Mouse (Mus musculus) forebrain, embryonic 14.5 days (tissue): Measurements from ENCODE around the gene Gm30191. TPM values are rescaled to one million over a fixed set of nuclear protein-coding genes. Genes with fewer than 3 reads are reported as not detected.
A peak's percentile ranks its signal among the peaks of the same experiment; 100 is the strongest.

Experiments
- ATAC-seq: fragments of 200-750 bp; cut with Nextera tagmentation; 2 replicates; pipeline ENCODE4 v1.8.0; 2017; ENCODE audit warnings: mild to moderate bottlenecking, moderate library complexity
- DNase-seq: peaks from one replicate; pipeline ENCODE4 v3.0.0-alpha.2; 2015; ENCODE audit warnings: low spot score
- H3K27ac ChIP-seq: fragments of 300-500 bp; sonication (generic); 2 replicates; pipeline ENCODE4 v1.5.1; 2014; ENCODE audit warnings: low read depth, mild to moderate bottlenecking, control low read depth, low read length, moderate library complexity
- H3K27me3 ChIP-seq: fragments of 300-500 bp; sonication (generic); replicated peaks from 2 replicates; pipeline ENCODE4 v1.6.1; 2014; ENCODE audit warnings: low read length, control low read depth, mixed read lengths; ENCODE audit not compliant: control insufficient read depth, insufficient read depth
- H3K36me3 ChIP-seq: fragments of 300-500 bp; sonication (generic); 2 replicates; pipeline ENCODE4 v1.6.1; 2014; ENCODE audit warnings: low read length, control low read depth; ENCODE audit not compliant: control insufficient read depth, insufficient read depth
- H3K4me1 ChIP-seq: fragments of 300-500 bp; sonication (generic); 2 replicates; pipeline ENCODE4 v1.6.1; 2014; ENCODE audit warnings: antibody characterized with exemption, low read length, control low read depth; ENCODE audit not compliant: control insufficient read depth, insufficient read depth
- H3K4me2 ChIP-seq: fragments of 300-500 bp; sonication (generic); 2 replicates; pipeline ENCODE4 v1.6.1; 2014; ENCODE audit warnings: mild to moderate bottlenecking, control low read depth, low read length
- H3K4me3 ChIP-seq: fragments of 300-500 bp; sonication (generic); 2 replicates; pipeline ENCODE4 v1.5.1; 2014; ENCODE audit warnings: low read depth, low read length, control low read depth
- H3K9ac ChIP-seq: fragments of 300-500 bp; sonication (generic); 2 replicates; pipeline ENCODE4 v1.6.1; 2014; ENCODE audit warnings: mild to moderate bottlenecking, low read length, control low read depth, moderate library complexity
- H3K9me3 ChIP-seq: fragments of 300-500 bp; sonication (generic); replicated peaks from 2 replicates; pipeline ENCODE4 v1.6.1; 2016; ENCODE audit warnings: low read length, control low read depth, mixed read lengths; ENCODE audit not compliant: control insufficient read depth
- WGBS: fragments of 180-500 bp; shearing (Covaris S2); extraction: QIAGEN DNeasy Blood & Tissue Kit; methylation state at CpG from one replicate; pipeline ENCODE4 v1.1.7; 2014; 5-methylcytosine and 5-hydroxymethylcytosine counted together
- polyA plus RNA-seq: library from polyadenylated mRNA; unstranded; fragments of >200 nt; fragmentation: Nextera tagmentation; extraction: Ambion mirVana; gene quantifications from 2 replicates; pipeline ENCODE4 v1.2.1, GENCODE M21; 2014

Gene Gm30191
- polyA plus RNA-seq, 1 experiment from 2014 or later, result not detected

DNA sequence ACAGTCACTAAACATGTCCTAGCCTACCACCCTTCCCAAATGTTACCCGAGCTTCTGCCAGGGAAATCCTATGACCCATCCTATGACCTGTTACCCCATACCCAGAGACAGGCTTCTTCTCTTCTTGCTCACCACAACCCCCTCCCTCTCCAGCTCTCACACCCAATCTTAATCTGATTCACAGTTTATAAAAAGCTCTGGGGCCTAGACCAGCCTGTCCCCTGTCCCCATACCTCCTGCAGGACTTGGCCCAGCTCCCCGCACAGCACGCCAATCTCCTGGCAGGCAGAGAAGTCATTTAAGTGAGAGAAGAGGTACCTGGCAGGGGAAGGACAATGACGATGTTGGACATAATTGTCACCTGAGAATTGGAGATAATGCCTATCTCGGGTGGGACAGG is 11.9 kb upstream of the Gm30191 start:
- ATAC-seq (no peak), DNase-seq (no peak)
- no peak overlapping the region for H3K4me3 ChIP-seq
- H3K27ac ChIP-seq, result no peak overlapping the region
- H3K9ac ChIP-seq, result no peak overlapping the region
- H3K9me3 ChIP-seq, result no peaks in the 10 kb centered on the region
- no peaks in the 10 kb centered on the region for H3K4me1 ChIP-seq
- H3K4me2 ChIP-seq, result no peak overlapping the region
- no peaks in the 10 kb centered on the region for H3K36me3 ChIP-seq
- 80% methylated on average over 5 of the region's 5 CpGs for WGBS
- H3K27me3 ChIP-seq, result peaks cover 15% of the 10 kb centered on the region

DNA sequence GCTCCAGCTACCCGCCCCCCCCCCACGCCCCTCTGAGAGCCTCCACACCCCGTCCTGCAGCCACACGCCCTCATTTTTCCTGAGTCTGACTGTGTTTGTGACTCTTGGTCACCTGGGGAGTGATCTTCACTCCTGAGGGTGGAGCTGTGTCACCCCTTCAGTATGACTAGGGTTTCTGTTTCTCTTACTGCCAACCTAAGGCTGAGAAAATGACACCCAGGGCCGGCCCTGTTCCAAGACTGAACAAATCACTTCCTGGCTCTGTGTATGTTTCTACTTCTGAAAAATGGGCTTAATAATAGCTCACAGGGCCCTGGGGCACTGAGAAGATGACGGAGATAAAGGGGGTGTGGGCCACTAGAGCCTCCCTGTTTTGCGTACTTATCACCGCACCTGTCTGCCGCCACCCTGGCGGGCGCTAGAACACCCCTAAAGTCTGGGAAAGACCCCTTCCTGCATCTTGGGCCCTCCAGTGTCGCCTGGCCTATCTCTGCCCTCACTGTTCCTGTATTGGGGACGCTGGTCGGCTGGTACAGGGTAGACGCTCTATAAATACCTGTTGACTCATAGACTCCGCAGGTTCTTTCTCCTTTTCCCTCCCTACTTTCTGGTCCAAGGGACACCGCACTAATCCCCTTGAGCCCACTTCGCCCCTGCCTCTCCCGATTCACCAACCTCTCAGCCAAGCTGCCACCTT is 9.0 kb upstream of the Gm30191 start:
- Histone ChIP-seq H3K4me1 (no peaks in the 10 kb centered on the region), H3K27ac (no peak overlapping the region), H3K27me3 (peaks cover 15% of the 10 kb centered on the region), H3K36me3 (no peaks in the 10 kb centered on the region), H3K4me2 (0 out of 2 replicates have a peak overlapping the region, but pooled peaks have one; percentile 8), H3K4me3 (no peak overlapping the region), H3K9ac (no peak overlapping the region), H3K9me3 (no peaks in the 10 kb centered on the region)
- DNase-seq (no peak), ATAC-seq (no peak)
- WGBS, result 24% methylated on average over 19 of the region's 19 CpGs

DNA sequence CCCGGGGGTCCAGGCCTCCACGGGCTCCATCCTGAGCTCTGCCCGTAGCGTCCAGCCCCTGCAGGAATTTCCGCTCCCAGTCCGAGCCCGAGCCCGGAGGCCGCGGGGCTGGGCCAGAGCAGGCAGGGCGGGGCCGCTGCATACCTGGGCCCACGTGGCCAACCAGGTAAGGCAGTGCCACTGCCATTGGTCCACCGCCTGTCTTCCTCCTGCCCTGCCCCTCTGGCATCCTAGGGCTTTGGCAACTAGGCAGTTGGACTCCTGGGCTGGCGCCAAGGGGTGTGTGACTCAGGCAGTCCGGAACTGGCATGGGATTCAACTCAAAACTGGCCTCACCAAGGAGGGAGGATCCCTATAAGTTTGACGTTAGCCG is 8.5 kb upstream of the Gm30191 start, which contains the start of gene Cnksr1:
Gene Cnksr1 (minus strand): TSS at position 121 of the 373 bp plus-strand sequence.
- no peak within 1 kb of the TSS for H3K4me3 ChIP-seq
- under 1% methylated on average over 18 of the region's 18 CpGs for WGBS
- H3K9me3 ChIP-seq, result no peaks in the 10 kb centered on the region
- H3K4me1 ChIP-seq, result no peaks in the 10 kb centered on the region
- H3K36me3 ChIP-seq, result no peaks in the 10 kb centered on the region
- ATAC-seq, result no peak
- H3K27me3 ChIP-seq, result peaks cover 15% of the 10 kb centered on the region
- 0 out of 2 replicates have a peak within 1 kb of the TSS, but pooled peaks have one; percentile 8 for H3K4me2 ChIP-seq
- DNase-seq, result peak; percentile 25
- no peak within 1 kb of the TSS for H3K27ac ChIP-seq
- no peak within 1 kb of the TSS for H3K9ac ChIP-seq

DNA sequence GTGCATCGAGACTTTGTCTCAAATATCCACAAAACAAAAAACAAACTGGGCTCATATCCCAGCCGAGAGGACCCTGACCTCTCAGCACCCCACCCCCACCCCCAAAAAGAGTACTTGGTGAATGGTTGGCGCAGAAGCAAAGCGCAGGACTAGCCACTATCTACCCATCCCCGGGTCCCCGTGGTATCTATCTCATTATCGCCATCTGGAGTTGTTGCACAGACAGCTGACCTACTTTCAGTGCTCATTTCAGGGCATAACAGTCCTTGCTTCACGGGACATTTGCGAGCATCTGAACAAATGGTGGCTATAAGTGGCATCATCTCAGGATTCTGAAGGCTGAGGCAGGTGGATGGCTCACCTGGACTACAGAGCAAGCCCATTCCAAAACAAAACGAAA is 8.0 kb upstream of the Gm30191 start:
- Histone ChIP-seq H3K27ac (no peak overlapping the region), H3K9ac (no peak overlapping the region), H3K4me2 (0 out of 2 replicates have a peak overlapping the region, but pooled peaks have one; percentile 8), H3K4me1 (no peaks in the 10 kb centered on the region), H3K9me3 (no peaks in the 10 kb centered on the region), H3K4me3 (no peak overlapping the region), H3K36me3 (no peaks in the 10 kb centered on the region), H3K27me3 (peaks cover 15% of the 10 kb centered on the region)
- no peak for DNase-seq
- ATAC-seq, result no peak
- WGBS, result 11% methylated on average over 10 of the region's 10 CpGs

DNA sequence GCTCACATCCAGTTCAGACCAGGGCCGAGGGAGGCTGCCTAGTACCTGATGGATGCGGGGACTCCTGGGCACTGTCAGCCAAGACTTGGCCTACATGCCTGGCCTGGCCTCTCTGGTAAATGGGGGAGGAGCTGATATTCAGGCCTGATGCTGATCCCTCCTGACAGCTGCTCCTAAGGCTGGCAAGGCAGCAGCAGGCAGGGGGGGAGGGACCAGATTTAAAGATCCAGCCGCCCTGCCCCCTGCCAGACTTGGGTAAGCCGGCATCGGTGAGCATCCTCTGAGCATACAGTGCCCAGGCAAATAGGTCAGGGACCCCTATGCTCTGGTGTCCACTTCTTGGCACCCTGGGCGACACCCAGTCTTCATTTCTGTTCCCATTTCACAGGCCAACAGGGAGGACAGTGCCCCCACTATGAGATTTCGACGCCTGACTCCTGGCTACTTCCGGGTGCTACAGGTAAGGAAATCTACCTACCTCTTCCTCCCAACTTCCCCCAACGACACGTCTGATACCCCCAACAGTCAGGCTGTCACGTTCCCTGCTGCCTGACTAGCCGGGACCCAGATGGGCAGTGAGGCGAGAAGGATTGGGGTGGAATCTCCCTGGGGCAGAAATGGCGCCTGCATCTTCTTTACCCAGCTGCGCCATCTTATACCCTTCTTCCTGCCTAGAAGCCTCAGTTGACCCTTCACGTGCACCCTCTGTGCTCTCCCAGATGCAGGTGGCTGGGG is 3.1 kb upstream of the Gm30191 start, which contains the start of gene E130218I03Rik:
Gene E130218I03Rik (plus strand): TSS at position 147 of the 735 bp plus-strand sequence.
- peaks cover 10% of the 10 kb centered on the region for H3K27me3 ChIP-seq
- H3K9me3 ChIP-seq, result no peaks in the 10 kb centered on the region
- ATAC-seq (no peak), DNase-seq (no peak)
- peak within 1 kb of the TSS; percentile 82; the same call in 1 of the 2 replicates for H3K4me3 ChIP-seq
- WGBS, result 89% methylated on average over 17 of the region's 17 CpGs
- no peak within 1 kb of the TSS for H3K27ac ChIP-seq
- H3K4me1 ChIP-seq, result peaks cover 12% of the 10 kb centered on the region
- H3K9ac ChIP-seq, result peak within 1 kb of the TSS; percentile 84; the same call in 1 of the 2 replicates
- H3K4me2 ChIP-seq, result peak within 1 kb of the TSS; percentile 95
- H3K36me3 ChIP-seq, result no peaks in the 10 kb centered on the region

DNA sequence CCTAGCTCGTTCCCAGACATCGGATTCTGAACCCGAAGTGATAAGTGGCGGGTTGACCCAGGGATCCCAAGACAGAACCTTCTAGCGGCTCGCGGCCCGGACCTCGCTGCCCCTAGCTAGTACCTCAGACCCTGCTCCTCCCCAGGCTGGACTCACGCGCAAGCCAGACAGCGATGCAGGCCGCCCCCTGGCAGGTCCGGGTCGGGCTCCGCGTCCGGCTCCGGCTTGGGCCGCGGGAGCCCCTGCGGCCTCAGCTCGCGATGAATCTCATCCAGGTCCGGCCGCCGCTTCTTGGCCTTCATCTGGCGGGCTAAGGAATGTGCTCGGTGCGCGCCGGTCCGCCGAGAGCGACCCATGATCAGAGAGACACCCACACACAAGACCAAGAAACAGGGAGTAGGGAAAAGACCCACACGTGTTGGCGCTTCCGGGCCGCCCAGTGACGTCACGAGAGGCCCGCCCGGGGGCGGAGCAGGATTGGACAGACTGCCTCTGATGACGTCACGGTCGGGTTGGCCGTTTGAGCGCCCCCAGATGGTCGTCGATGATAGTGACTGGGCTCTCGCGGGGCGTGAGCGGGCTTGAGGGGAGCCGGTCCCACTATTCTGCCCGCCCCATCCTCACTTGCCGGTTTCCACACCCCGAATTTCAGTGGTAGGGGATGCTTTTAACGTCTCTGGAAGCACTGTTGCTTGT is 1.4 kb upstream of the Gm30191 start, which contains the start of gene Zfp593:
Gene Zfp593 (minus strand): TSS at position 445 of the 696 bp plus-strand sequence.
- peak; percentile 75 for ATAC-seq
- peak within 1 kb of the TSS; percentile 84 for H3K9ac ChIP-seq
- under 1% methylated on average over 60 of the region's 60 CpGs for WGBS

DNA sequence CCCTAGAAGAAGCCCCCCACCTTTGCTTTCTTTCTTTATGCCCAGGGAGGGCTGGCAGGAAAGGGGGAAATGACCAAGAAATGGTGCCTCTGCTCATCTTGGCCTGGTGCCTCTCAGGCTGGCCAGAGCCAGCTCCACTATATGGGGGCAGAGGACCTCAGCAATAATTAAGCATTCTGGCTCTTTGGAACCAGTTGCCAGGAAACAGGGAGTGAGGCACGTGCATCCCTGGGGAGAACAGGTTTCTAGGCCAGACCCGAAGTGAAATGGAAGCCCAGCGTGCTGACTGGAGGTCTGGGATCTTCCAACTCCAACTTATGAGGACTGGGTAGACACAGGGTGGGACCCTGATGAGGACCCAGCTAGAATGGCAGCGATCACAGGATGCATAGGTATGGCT is 479 bp upstream of the Gm30191 start:
- no peak overlapping the region for H3K4me2 ChIP-seq
- no peak overlapping the region for H3K9ac ChIP-seq
- no peaks in the 10 kb centered on the region for H3K9me3 ChIP-seq
- no peak overlapping the region for H3K27ac ChIP-seq
- ATAC-seq, result no peak
- H3K4me1 ChIP-seq, result peaks cover 18% of the 10 kb centered on the region
- peaks cover 29% of the 10 kb centered on the region for H3K27me3 ChIP-seq
- WGBS, result 33% methylated on average over 4 of the region's 4 CpGs
- no peak overlapping the region for H3K4me3 ChIP-seq
- H3K36me3 ChIP-seq, result no peaks in the 10 kb centered on the region
- DNase-seq, result peak; percentile 51

More for the DNA sequence above, 1.4 kb upstream of the Gm30191 start, which contains the start of gene Zfp593:
- DNase-seq, result peak; percentile 95
- Histone ChIP-seq H3K27me3 (peaks cover 19% of the 10 kb centered on the region), H3K4me1 (peaks cover 14% of the 10 kb centered on the region), H3K27ac (no peak within 1 kb of the TSS), H3K4me2 (peak within 1 kb of the TSS; percentile 95), H3K9me3 (no peaks in the 10 kb centered on the region), H3K4me3 (peak within 1 kb of the TSS; percentile 82), H3K36me3 (no peaks in the 10 kb centered on the region)

DNA sequence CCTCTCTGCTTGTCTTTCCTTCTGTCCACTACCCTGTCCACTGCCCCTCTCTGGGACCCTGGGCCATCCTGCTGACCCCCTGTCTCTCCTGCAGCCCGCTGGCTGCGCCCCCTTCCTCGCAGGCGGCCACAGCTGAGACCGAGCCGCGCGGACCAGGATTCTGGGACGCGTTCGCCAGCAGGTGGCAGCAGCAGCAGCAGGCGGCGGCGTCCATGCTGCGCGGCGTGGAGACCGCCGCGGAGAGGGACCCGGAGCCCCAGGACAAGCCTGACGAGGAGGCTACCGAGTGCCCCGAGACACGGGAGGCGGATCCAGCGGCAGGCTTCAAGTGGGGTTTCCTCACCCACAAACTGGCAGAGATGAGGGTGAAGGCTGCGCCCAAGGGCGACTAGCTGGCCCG is 2.9 kb downstream of the Gm30191 start:
- Histone ChIP-seq H3K27ac (no peak overlapping the region), H3K4me3 (peak overlapping the region; percentile 28), H3K4me2 (peak overlapping the region; percentile 75), H3K4me1 (peaks cover 19% of the 10 kb centered on the region), H3K36me3 (no peaks in the 10 kb centered on the region), H3K27me3 (peaks cover 62% of the 10 kb centered on the region), H3K9ac (peak overlapping the region; percentile 37; the same call in 1 of the 2 replicates), H3K9me3 (no peaks in the 10 kb centered on the region)
- peak; percentile 75 for DNase-seq
- peak; percentile 62 for ATAC-seq
- under 1% methylated on average over 30 of the region's 30 CpGs for WGBS
